Mouse (Mus musculus) lung, postnatal 4 days (tissue): ENCODE measurements at regions not wholly inside any gene's neighbourhood (a gene's known extent, or its start where the extent isn't known, plus 50 kb on each side); places are given as distances from the start of the nearest gene placed in this dataset.

Experiments
- DNase-seq, 2 experiments: peaks; one replicate each; pipeline ENCODE4 v3.0.0; 2021

DNA sequence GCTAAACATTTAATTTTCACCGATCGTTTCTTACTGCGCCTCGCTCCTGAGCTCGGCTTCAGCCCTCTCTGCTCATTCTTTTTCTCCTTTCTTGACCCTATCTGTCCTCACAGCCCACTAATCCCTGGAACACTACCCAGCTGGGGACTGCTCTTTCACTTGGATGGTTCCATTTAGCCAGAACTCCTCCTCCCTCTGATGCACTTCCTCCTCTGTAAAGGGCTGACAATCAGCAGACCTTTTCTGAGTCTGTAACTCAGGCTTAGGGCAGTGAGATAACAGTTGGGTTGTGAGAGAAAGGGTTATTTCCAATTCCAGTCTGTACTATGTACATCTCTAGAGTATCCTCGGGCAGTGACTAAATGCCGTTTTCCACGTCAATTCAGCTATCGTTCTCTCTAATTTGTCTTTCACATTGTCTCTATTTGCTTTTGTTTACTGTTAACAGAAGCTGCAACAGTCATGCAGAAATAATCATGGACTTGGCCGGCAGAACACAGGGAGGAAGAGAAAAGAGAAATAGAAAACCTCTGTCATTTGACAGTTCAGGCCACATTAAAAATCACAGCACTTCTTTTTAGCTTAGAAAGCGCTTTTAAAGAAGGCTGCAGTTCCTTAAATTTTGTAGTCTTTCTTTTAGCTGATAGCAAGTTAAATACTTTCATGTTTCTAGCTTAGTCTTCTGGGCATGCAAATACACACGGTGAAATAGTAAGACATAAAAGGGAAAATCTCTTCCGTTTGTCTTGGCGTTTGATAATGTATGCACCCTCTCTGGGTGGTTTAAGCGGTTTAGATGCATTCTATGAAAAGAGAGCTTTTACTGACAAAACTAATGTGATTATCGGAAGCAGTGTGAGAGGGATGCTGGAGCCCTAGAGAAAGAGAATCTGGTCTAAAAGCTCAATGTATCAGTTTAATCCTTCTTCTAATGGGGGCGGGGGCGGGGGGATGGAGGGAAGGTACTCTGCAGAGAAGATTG is 94.7 kb upstream of the Fam181b start:
- DNase-seq, result no peak

- DNase-seq, result no peak
Observed at GRCm38 (mm10) chr7:92985683-92986070, 94.0 kb upstream of the Fam181b start.

GRCm38 (mm10) chr7:92998886-92999285 is 80.8 kb upstream of the Fam181b start:
- DNase-seq, result no peak

DNA sequence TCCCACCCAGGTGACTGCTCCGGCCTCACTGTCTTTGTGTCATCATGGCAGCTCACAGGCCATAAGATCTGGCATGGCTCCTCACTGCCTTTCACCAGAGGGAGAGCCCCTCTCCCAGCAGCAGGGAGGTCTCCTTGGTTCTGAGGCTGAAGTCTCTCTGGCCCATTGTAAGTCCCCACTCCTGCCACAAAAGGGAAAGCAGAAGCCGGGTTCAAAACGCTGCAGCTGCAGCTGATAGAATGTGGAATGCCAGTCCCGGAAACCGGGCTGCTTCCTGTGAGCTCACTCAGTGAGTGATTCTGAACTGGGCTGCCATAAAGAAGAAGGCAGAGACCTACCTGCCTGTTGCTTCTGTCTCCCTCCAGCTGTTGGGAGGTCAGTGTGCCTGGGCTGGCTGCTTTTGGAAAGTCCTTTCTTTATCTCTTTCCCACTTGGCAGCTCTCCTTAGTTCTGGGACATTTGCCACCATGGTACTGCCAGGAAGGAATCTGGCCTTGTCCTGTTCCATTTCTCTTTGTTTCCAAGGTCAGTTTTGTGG is 72.9 kb upstream of the Fam181b start:
- DNase-seq, result peak; percentile 8 to 41

DNA sequence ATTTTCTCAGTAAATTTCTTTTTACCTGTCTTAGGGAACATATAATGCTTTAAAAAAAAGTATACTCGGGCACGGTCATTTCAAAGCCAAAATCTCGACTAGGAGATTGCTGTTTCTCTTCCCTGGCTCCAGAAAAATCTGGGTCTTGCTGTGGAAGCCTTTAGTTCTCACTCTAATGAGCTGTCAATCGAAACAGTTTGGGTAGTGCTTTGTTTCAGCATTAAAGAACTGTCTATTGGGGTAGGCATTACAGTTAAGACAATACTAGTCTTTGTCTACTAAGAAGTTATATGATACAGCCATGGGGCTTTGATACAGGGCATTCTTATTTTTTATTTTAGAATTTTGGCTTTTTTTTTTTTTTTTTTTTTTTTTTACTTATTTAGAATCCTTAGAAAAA is 71.9 kb upstream of the Fam181b start:
- no peak for DNase-seq

- DNase-seq, result no peak
Observed at GRCm38 (mm10) chr7:93019390-93019789, 60.3 kb upstream of the Fam181b start.

DNA sequence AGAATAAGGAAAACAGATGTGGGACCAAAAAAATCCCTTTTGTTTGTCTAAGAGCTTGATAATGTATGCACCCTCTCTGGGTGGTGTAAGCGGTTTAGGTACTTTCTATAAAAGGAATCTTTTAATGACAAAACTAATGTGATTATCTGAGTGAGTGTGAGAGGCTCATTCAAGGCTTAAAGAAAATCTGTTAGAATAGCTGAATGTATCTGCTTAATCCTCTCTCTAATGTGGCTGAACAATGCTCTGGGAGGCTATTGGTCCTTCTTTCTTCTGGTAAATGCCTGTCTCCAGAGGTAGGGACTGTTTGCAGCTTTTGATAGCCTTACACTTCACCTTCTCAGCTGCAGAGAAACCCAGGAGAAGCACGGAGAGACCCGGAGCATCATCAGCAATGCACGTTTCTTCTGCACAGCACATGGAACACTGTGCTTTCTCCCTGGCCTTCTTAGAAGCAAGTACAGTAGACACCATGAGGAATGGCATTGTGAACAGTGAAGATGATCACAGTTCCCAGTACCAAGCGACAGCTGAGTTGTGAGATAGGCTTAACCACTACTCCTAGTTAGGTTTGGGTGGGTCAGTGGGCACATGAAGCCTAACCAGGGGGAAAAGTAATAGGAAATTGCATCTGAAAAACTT is 56.1 kb upstream of the Fam181b start:
- no peak for DNase-seq

DNA sequence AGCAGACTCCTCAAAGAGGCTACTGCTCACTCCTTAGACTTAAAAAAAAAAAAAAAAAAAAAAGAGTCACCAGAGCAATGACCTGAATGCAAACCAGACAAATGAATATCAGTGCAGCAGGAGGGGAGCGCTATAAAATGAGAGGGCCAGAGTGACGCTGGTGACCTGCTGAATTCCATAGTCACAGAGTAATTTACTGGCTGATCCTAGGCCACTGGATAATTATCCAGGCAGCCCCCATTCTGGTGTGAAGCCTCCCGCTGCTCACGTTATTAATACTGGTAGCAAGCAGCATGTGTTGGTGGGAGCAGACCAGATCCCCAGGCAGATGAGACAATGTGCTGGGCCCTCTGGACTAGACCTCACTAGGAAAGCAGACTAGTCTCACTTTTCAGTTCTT is 53.4 kb upstream of the Fam181b start:
- DNase-seq, result no peak
